Mouse (Mus musculus): Measurements from ENCODE around the gene 4930522L14Rik. TPM values are rescaled to one million over a fixed set of nuclear protein-coding genes. Genes with fewer than 3 reads are reported as not detected.

Gene 4930522L14Rik
- polyA plus RNA-seq (2012; rRNA removed) = 1.1 and 1.3 TPM in 2 replicates

GRCm38 (mm10) chr5:109751391-109752071 is at the start of gene 4930522L14Rik:
4930522L14Rik (minus strand) TSS chr5:109751886.

GRCm38 (mm10) chr5:109690537-109691201 is 61.0 kb downstream of the 4930522L14Rik start, which contains the start of gene 5430403G16Rik:
5430403G16Rik (minus strand) TSS chr5:109691041.

Other genes with a start within 250 kb of the 4930522L14Rik start
- gene Crlf2, start 192.9 kb downstream of the 4930522L14Rik start, polyA plus RNA-seq (2012; rRNA removed) = 66.4 and 109 TPM in 2 replicates
- 0.09 and 0.22 TPM in 2 replicates for gene 5430403G16Rik, start 60.8 kb downstream of the 4930522L14Rik start, polyA plus RNA-seq (2012; rRNA removed)
- gene Gm15446, start 171.5 kb upstream of the 4930522L14Rik start, polyA plus RNA-seq (2012; rRNA removed) = 1.2 and 21.5 TPM in 2 replicates
- gene Zfp932, start 244.6 kb upstream of the 4930522L14Rik start, polyA plus RNA-seq (2012; rRNA removed) = 1.5 and 3.7 TPM in 2 replicates